Mouse (Mus musculus): Measurements from ENCODE around the gene Sgsm3.
"Not testable (repeated sequence)": the region's sequence is repeated elsewhere in the genome, so short reads cannot be mapped to it uniquely, and the experiment has no call there.

Sgsm3 gene

DNA sequence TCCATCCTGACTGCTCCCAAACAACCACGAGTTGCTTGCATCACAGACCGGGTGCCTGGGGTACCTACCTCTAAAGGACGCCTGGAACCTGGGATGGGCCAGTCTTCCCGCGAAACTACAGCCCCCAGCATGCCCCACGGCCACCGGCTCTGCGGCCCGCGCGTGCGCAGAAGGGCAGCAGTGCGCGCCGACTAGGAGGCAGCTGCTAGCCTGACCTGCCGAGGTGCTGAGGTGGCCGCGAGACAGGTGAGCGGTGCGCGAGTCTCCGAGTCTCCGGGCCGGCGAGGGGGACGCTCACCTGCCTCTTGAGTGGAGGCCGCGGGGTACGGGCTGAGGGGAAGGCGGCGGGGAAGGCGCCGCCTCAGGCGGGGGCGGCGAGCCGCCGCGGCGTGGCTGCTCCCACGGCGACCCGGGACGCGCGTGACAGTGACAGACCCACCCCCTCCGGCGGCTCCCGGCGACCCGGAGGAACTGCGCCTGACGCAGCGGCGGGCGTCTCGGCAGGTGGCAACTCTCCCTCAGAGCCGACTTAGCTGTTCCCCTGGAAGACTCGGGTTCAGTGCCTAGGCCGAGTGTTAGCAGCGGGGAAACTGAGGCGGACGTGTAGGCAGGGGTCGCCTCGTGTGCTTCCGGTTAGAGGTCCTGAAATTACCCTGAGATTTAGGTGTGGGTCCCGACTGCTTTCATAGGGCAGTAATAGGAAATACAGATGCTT, at the start of gene Sgsm3:
Sgsm3 (plus strand) TSS at position 146 of the 715 bp plus-strand sequence.
- peak; percentile 91 for DNase-seq

- DNase-seq: no peak
Measured at GRCm38 (mm10) chr15:80928811-80929355, 48.7 kb upstream of the Sgsm3 start.

- DNase-seq: peak; percentile 74
Measured at GRCm38 (mm10) chr15:80930048-80930571, 47.5 kb upstream of the Sgsm3 start.

- not testable (repeated sequence) for DNase-seq
Measured at GRCm38 (mm10) chr15:80930676-80931320, 46.8 kb upstream of the Sgsm3 start.

DNA sequence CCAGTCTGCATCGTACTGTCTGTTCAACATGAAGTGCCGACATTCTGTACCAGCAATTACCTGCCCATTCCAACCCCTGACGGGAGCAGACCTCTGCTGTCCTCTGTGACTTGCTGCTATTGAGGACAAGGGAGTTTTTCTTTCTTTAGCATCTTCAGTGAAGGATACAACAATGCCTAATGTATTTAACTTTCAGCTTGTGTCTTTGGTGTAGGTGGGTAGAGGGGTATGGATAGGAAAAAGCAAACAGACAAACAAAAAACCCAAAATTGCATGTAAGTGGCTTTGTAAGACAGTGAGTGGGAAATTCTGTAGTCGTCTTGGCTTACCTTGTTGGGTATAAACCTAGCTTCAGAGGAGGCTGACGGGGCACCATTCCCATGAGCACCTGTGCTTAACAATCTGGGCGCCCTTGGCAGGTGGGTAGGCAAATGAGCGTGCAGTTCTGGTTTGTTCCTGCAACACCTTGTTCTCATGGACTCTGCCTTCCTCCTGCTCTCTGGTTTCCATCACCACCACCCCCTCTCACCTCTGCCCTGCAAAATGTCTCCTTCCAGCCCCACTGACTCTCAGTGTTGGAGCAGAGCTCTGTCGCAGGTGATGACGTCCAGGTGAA, 46.1 kb upstream of the Sgsm3 start:
- no peak for DNase-seq

- no peak for DNase-seq
Measured at GRCm38 (mm10) chr15:80934841-80935240, 42.7 kb upstream of the Sgsm3 start.

- DNase-seq: no peak
Measured at GRCm38 (mm10) chr15:80936686-80937085, 40.9 kb upstream of the Sgsm3 start.

DNA sequence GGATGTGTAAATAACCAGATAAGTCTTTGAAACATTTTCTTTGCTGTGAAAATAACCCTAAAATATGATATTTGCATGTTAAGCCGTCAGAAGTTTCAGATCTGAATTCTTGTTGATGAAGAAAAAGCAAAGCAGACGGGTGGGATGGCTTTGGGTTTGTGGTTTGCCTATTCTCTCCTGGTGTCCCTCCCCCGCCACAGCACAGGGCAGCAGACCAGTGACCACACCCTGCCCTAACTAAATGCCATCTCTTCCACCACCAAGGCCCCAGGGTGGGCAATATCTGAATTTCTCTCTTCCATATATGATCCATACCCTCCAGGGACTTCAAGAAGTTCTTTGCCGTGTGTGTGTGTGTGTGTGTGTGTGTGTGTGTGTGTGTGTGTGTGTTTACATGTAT, 39.0 kb upstream of the Sgsm3 start:
- DNase-seq: no peak

- no peak for DNase-seq
Measured at GRCm38 (mm10) chr15:80939401-80939800, 38.2 kb upstream of the Sgsm3 start.

GRCm38 (mm10) chr15:80941468-80942040, 36.0 kb upstream of the Sgsm3 start:
- no peak for DNase-seq

- peak; percentile 20 for DNase-seq
Measured at GRCm38 (mm10) chr15:80945851-80946250, 31.7 kb upstream of the Sgsm3 start.

DNA sequence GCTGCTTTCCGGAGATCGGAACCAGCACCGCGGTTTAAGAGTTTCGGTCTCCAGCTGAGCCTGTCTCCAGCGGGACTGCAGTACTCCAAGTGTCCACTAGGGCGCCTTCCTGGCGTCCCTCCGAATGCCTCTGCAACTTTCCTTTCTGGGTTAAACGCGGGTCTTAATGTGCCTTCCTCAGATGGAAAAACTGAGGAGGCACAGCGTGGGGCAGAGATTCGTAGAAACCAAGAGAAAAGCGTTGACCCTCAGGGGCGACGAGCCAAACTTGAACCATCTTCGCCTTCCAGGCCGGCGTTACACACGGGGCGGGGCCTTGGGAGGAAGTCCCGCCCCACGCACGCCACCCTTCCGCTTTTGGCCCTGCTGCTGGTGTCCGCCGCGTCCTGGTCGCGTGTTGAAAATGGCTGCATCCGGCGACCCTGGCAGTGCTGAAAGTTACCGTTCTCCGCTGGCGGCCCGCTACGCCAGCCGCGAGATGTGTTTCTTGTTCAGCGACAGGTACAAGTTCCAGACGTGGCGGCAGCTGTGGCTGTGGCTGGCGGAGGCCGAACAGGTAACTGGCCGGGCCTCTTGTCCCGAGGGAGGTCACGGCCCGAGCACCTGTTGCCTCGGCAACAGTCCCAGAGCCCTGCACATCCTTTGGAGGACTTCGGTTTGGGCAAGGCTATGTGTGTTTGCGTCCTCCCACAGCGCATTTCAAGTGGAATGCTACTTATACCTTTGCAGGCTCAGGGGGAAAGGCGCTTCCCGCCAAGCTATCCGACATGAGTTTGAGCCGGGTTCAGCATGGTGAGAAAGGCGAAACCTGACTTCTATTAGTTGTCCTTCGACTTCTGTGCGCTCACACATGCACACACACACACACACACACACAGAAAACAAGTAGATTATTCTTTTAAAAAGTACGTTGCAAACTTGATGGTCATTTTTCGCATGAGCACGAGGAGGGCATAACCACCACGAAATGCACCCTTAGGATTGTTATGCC, 29.1 kb upstream of the Sgsm3 start, which contains the start of gene Adsl:
Adsl (plus strand) TSS at position 346 of the 991 bp plus-strand sequence.
- DNase-seq: peak; percentile 94

DNA sequence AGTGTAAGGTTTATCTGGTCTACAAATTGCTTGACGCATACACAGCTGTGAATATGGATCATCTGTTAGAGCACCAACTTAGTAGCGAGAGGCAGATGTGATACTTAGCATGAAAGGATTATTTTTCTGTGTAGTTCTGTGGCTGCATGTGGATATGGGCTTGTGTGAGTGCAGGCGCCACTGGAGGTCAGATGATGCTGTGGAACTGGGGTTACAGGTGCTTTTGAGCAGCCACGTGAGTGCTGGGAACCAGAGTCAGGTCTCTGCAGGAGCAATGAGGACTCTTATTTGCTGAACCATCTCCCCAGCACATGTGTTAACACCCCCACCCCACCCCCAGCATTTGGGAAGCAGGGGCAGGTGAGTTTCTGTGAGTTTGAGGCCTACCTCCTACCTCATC, 28.1 kb upstream of the Sgsm3 start:
- no peak for DNase-seq

DNA sequence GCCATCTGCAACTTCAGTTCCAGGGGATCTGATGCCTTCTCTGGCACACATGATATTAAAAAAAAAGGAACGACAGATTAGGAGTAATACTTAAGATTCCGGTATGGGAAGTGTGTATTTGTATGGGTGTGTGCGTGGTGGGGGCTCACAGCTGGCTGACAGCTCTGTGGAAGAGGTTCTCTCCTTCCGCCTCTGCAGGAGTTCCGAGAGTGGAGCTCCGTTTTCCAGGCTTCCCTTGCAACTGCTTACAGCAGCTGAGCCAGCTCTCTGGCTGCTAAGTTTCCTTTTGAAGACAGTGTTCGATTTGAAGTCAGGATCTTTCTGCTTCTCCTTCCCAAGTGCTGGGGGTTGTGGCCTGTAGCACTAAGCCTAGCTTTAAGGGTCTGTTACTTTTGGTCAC, 27.5 kb upstream of the Sgsm3 start:
- no peak for DNase-seq

- no peak for DNase-seq
Measured at GRCm38 (mm10) chr15:80953971-80954370, 23.6 kb upstream of the Sgsm3 start.

- no peak for DNase-seq
Measured at GRCm38 (mm10) chr15:80954861-80955260, 22.7 kb upstream of the Sgsm3 start.

GRCm38 (mm10) chr15:80955836-80956438, 21.6 kb upstream of the Sgsm3 start:
- no peak for DNase-seq

DNA sequence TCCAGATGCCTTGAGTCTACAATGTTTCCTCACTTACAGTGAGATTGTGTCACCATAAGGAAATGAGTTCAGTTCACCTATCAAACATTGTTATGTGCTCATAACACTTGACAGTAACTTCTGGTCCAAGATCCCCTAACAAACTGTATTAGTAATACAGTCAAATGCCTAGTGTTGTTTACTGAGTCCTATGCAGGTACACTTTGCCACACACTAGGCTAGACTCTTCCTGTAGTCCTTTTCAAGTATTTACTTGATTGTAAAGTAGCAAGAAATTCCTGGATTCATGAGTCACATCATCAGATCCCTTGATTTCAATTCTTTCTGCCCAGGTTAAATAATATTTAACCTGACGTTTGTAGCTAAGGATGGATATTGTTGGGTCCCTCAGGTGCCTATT, 8.2 kb upstream of the Sgsm3 start:
- DNase-seq: no peak

DNA sequence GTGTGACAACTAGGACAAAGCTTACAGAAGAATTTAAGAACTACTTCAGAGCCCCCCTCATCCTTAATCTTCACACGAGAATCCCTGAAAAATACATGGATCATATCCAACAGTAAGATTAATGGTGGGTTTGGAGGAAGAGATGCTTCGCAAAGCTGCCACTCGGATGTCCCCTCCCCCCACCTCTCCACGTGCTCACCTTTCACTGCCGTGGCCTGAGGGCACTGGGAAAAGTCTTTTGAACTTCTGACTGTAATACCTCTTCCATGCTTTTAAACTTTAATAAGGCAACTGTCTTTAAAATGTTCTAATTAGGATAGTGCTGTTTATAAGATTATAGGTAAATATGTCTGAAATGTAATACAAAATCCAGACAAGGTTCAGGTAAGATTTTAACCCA, 3.3 kb upstream of the Sgsm3 start:
- DNase-seq: no peak

DNA sequence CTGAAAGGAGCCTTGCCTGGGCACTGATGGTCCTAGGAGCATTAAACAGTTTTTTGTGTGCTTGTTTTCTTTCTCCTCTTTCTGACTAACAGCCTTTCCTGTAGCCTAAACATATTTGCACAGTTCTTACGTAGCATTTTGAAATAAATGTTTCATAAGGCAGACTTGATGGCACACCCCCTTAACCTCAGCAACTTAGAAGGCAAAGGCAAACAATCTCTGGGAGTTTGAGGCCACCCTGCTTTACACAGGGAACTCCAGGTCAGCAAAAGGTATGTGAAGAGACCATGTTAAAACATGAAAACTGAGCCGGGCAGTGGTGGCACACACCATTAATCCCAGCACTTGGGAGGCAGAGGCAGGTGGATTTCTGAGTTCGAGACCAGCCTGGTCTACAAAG, 1.9 kb upstream of the Sgsm3 start:
- no peak for DNase-seq

GRCm38 (mm10) chr15:80979611-80980010, 2.0 kb downstream of the Sgsm3 start:
- no peak for DNase-seq

Data from embryo, embryonic 11 days (tissue).